Mouse (Mus musculus) heart, embryonic 16.5 days (tissue): ENCODE measurements around the gene Cfap126. TPM values are rescaled to one million over a fixed set of nuclear protein-coding genes. Genes with fewer than 3 reads are reported as not detected.
"Not testable (repeated sequence)": the region's sequence is repeated elsewhere in the genome, so short reads cannot be mapped to it uniquely, and the experiment has no call there.

Experiments used
- ATAC-seq: fragments of 200-750 bp; cut with Nextera tagmentation; replicated peaks from 2 replicates; pipeline ENCODE4 v1.8.0; 2017; ENCODE audit warnings: moderate number of reproducible peaks; ENCODE audit not compliant: insufficient read depth, low FRiP score; ENCODE audit errors: extremely low read depth
- H3K27ac ChIP-seq: fragments of 300-500 bp; sonication (generic); 2 replicates; pipeline ENCODE4 v1.5.1; 2014; ENCODE audit warnings: mild to moderate bottlenecking, low read length, control low read depth, moderate library complexity
- H3K27me3 ChIP-seq: fragments of 300-500 bp; sonication (generic); 2 replicates; pipeline ENCODE4 v1.6.1; 2014; ENCODE audit warnings: low read length, mixed read lengths; ENCODE audit not compliant: control insufficient read depth, insufficient read depth
- H3K36me3 ChIP-seq: fragments of 300-500 bp; sonication (generic); 2 replicates; pipeline ENCODE4 v1.6.1; 2014; ENCODE audit not compliant: control insufficient read depth, insufficient read depth
- H3K4me1 ChIP-seq: fragments of 300-500 bp; sonication (generic); 2 replicates; pipeline ENCODE4 v1.6.1; 2014; ENCODE audit warnings: low read length, mixed read lengths; ENCODE audit not compliant: control insufficient read depth, insufficient read depth
- H3K4me2 ChIP-seq: fragments of 300-500 bp; sonication (generic); 2 replicates; pipeline ENCODE4 v1.6.1; 2014; ENCODE audit warnings: low read depth, mild to moderate bottlenecking, control low read depth, low read length
- H3K4me3 ChIP-seq: fragments of 300-500 bp; sonication (generic); 2 replicates; pipeline ENCODE4 v1.5.1; 2014; ENCODE audit warnings: mild to moderate bottlenecking, control low read depth, low read length
- H3K9ac ChIP-seq: fragments of 300-500 bp; sonication (generic); 2 replicates; pipeline ENCODE4 v1.6.1; 2014; ENCODE audit warnings: low read length, control low read depth
- H3K9me3 ChIP-seq: fragments of 300-500 bp; sonication (generic); replicated peaks from 2 replicates; pipeline ENCODE4 v1.6.1; 2016; ENCODE audit warnings: low read length; ENCODE audit not compliant: control insufficient read depth
- WGBS: fragments of 180-500 bp; shearing (Covaris S2); extraction: QIAGEN DNeasy Blood & Tissue Kit; methylation state at CpG from one replicate; pipeline ENCODE4 v1.1.7; 2014; 5-methylcytosine and 5-hydroxymethylcytosine counted together
- polyA plus RNA-seq: library from polyadenylated mRNA; unstranded; fragments of >200 nt; fragmentation: Nextera tagmentation; extraction: Ambion mirVana; gene quantifications from 2 replicates; pipeline ENCODE4 v1.2.1, GENCODE M21; 2015

Cfap126 gene
- polyA plus RNA-seq, 1 experiment from 2014 or later, result 2.9 TPM

GRCm38 (mm10) chr1:171129251-171129650 is 15.5 kb downstream of the Cfap126 start:
- ATAC-seq, result no peak
- peaks cover 52% of the 10 kb centered on the region for H3K36me3 ChIP-seq

GRCm38 (mm10) chr1:171130971-171131370 is 17.3 kb downstream of the Cfap126 start:
- Histone ChIP-seq H3K4me3 (no peak overlapping the region), H3K4me1 (peaks cover 4% of the 10 kb centered on the region; the same call in 1 of the 2 replicates), H3K36me3 (peaks cover 68% of the 10 kb centered on the region), H3K27me3 (no peaks in the 10 kb centered on the region), H3K9ac (no peak overlapping the region), H3K4me2 (no peak overlapping the region), H3K9me3 (no peaks in the 10 kb centered on the region), H3K27ac (no peak overlapping the region)
- WGBS, result 83% methylated on average over 1 of the region's 1 CpGs
- ATAC-seq, result no peak

More at GRCm38 (mm10) chr1:171129251-171129650, 15.5 kb downstream of the Cfap126 start:
- Histone ChIP-seq H3K9ac (no peak overlapping the region), H3K27ac (no peak overlapping the region), H3K4me3 (no peak overlapping the region), H3K9me3 (no peaks in the 10 kb centered on the region), H3K4me1 (peaks cover 4% of the 10 kb centered on the region; the same call in 1 of the 2 replicates), H3K4me2 (no peak overlapping the region), H3K27me3 (no peaks in the 10 kb centered on the region)
- 64% methylated on average over 7 of the region's 7 CpGs for WGBS

DNA sequence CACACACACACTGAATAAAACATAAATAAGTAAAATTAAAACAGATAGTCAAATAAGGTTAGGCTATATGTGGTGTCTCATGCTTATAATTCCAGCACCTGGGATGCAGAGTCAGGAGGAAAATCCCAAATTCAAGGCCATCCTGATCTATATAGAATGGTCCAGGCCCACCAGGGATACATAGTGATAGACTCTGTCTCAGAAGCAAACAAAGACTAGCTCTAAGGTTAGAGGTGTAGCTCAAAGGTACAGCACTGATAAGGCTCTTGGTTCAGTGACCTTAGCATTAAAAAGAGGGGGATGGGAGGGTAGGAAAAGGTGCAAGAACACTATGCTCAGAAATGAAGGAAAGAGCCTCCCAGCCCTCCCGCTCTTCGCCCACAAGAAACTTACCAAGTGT is 21.9 kb downstream of the Cfap126 start:
- no peaks in the 10 kb centered on the region for H3K27me3 ChIP-seq
- 97% methylated on average over 2 of the region's 2 CpGs for WGBS
- H3K9me3 ChIP-seq, result no peaks in the 10 kb centered on the region
- no peak overlapping the region for H3K4me2 ChIP-seq
- H3K9ac ChIP-seq, result no peak overlapping the region
- H3K36me3 ChIP-seq, result peaks cover 59% of the 10 kb centered on the region
- ATAC-seq, result no peak
- peaks cover 4% of the 10 kb centered on the region; the same call in 1 of the 2 replicates for H3K4me1 ChIP-seq
- no peak overlapping the region for H3K4me3 ChIP-seq
- H3K27ac ChIP-seq, result no peak overlapping the region

- 91% methylated on average over 8 of the region's 8 CpGs for WGBS
- H3K27ac ChIP-seq, H3K27me3 ChIP-seq, H3K9ac ChIP-seq, H3K4me2 ChIP-seq, H3K4me1 ChIP-seq, H3K4me3 ChIP-seq, ATAC-seq, H3K9me3 ChIP-seq: not testable (repeated sequence)
- peaks cover 68% of the 10 kb centered on the region for H3K36me3 ChIP-seq
These were observed 23.9 kb downstream of the Cfap126 start for GRCm38 (mm10) chr1:171137486-171138155.

GRCm38 (mm10) chr1:171142981-171143380 is 29.3 kb downstream of the Cfap126 start:
- not testable (repeated sequence) for H3K27me3 ChIP-seq, H3K4me2 ChIP-seq, H3K4me3 ChIP-seq, H3K9ac ChIP-seq, H3K9me3 ChIP-seq, ATAC-seq, H3K27ac ChIP-seq, H3K4me1 ChIP-seq
- 80% methylated on average over 9 of the region's 11 CpGs for whole genome bisulfite sequencing
- H3K36me3 ChIP-seq, result peaks cover 42% of the 10 kb centered on the region

- H3K9me3 ChIP-seq, result no peaks in the 10 kb centered on the region
- H3K9ac ChIP-seq, result peak within 1 kb of the TSS; percentile 99
- WGBS, result under 1% methylated on average over 34 of the region's 34 CpGs
- peaks cover 20% of the 10 kb centered on the region for H3K4me1 ChIP-seq
- no peaks in the 10 kb centered on the region for H3K36me3 ChIP-seq
- peak within 1 kb of the TSS; percentile 91 for H3K4me2 ChIP-seq
- peaks cover 2% of the 10 kb centered on the region; the same call in 1 of the 2 replicates for H3K27me3 ChIP-seq
- H3K27ac ChIP-seq, result peak within 1 kb of the TSS; percentile 96
- peak within 1 kb of the TSS; percentile 98 for H3K4me3 ChIP-seq
- peak; percentile 95 for ATAC-seq
These were observed 36.4 kb downstream of the Cfap126 start, which contains the start of the genes Sdhc and Mpz for GRCm38 (mm10) chr1:171149974-171150760. TSS of gene Sdhc (minus strand) at chr1:171150603. TSS of gene Mpz (plus strand) at chr1:171150711.

DNA sequence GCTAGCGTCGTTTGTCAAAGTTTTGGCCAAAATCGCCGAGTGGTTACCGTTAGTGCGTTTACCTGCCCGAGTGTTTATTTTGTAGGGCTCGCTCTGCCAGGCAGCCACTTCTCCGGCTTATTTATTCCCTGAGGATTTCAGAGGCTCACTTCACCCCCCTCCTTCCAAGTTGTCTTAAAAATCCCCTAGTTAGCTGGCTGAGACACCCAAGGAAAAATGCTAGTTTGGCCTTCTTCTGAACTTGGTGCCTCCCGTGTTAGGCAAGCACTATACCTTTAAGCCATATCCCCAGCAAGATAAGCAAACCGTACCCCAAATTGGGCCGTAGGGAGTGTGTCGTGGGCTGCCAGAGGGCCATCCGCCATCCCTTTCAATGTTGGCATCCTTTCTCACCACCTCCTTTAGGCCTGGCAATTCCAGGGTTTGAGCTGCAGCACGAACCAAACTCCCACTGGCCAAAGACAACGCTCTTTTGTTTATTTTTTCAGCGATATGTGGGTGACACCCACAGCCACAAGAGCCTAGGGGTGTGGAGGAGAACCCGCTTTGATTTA is 37.2 kb downstream of the Cfap126 start:
- no peak; the same call in 1 of the 2 replicates for ATAC-seq
- Histone ChIP-seq H3K9me3 (no peaks in the 10 kb centered on the region), H3K9ac (peak overlapping the region; percentile 99), H3K27me3 (peaks cover 2% of the 10 kb centered on the region), H3K4me3 (peak overlapping the region; percentile 98), H3K36me3 (no peaks in the 10 kb centered on the region), H3K4me1 (peaks cover 20% of the 10 kb centered on the region), H3K27ac (peak overlapping the region; percentile 96), H3K4me2 (peak overlapping the region; percentile 91)
- 4% methylated on average over 18 of the region's 18 CpGs for WGBS

GRCm38 (mm10) chr1:171151966-171152365 is 38.2 kb downstream of the Cfap126 start:
- ATAC-seq, result no peak
- WGBS, result 80% methylated on average over 4 of the region's 4 CpGs
- Histone ChIP-seq H3K27me3 (peaks cover 10% of the 10 kb centered on the region), H3K9ac (no peak overlapping the region), H3K9me3 (no peaks in the 10 kb centered on the region), H3K4me1 (peaks cover 20% of the 10 kb centered on the region), H3K36me3 (no peaks in the 10 kb centered on the region), H3K4me3 (no peak overlapping the region), H3K4me2 (no peak overlapping the region), H3K27ac (no peak overlapping the region)
